Mouse (Mus musculus) thymus, postnatal 0 days (tissue): ENCODE results near the gene Sos1. TPM values are rescaled to one million over a fixed set of nuclear protein-coding genes. Genes with fewer than 3 reads are reported as not detected.
"Not testable (repeated sequence)": the region's sequence is repeated elsewhere in the genome, so short reads cannot be mapped to it uniquely, and the experiment has no call there.

Experiments
- DNase-seq: peaks from one replicate; pipeline ENCODE4 v3.0.0-alpha.2; 2015; ENCODE audit warnings: low spot score
- polyA plus RNA-seq: library from polyadenylated mRNA; unstranded; fragments of >200 nt; fragmentation: Nextera tagmentation; extraction: Ambion mirVana; gene quantifications from 2 replicates; pipeline ENCODE4 v1.2.1, GENCODE M21; 2015

The Sos1 gene
- polyA plus RNA-seq, 1 experiment from 2014 or later, result 3.8 TPM

- no peak for DNase-seq
These were observed 53.4 kb downstream of the Sos1 start for GRCm38 (mm10) chr17:80426901-80427300.

GRCm38 (mm10) chr17:80426171-80426570 is 54.1 kb downstream of the Sos1 start:
- no peak for DNase-seq

GRCm38 (mm10) chr17:80420998-80421397 is 59.3 kb downstream of the Sos1 start:
- DNase-seq, result no peak

GRCm38 (mm10) chr17:80418572-80419210 is 61.6 kb downstream of the Sos1 start:
- DNase-seq, result peak; percentile 8

GRCm38 (mm10) chr17:80411182-80411581 is 69.1 kb downstream of the Sos1 start:
- peak; percentile 18 for DNase-seq

GRCm38 (mm10) chr17:80398243-80398642 is 82.0 kb downstream of the Sos1 start:
- no peak for DNase-seq

GRCm38 (mm10) chr17:80391423-80392403 is 88.5 kb downstream of the Sos1 start:
- peak; percentile 89 for DNase-seq

- no peak for DNase-seq
These were observed 90.2 kb downstream of the Sos1 start for GRCm38 (mm10) chr17:80390024-80390423.

- no peak for DNase-seq
These were observed 94.6 kb downstream of the Sos1 start for GRCm38 (mm10) chr17:80385671-80386070.

GRCm38 (mm10) chr17:80378386-80378785 is 101.9 kb downstream of the Sos1 start:
- not testable (repeated sequence) for DNase-seq

- DNase-seq, result no peak
These were observed 106.5 kb downstream of the Sos1 start for GRCm38 (mm10) chr17:80373726-80374096.

- DNase-seq, result peak; percentile 92
These were observed 107.1 kb downstream of the Sos1 start, which contains the start of gene Gm10190 for GRCm38 (mm10) chr17:80372989-80373725. TSS of gene Gm10190 (minus strand) at chr17:80373541.

- DNase-seq, result no peak
These were observed 111.6 kb downstream of the Sos1 start for GRCm38 (mm10) chr17:80368606-80369005.

- DNase-seq, result no peak
These were observed 113.0 kb downstream of the Sos1 start for GRCm38 (mm10) chr17:80367276-80367675.

GRCm38 (mm10) chr17:80360245-80360644 is 120.0 kb downstream of the Sos1 start:
- no peak for DNase-seq

GRCm38 (mm10) chr17:80347234-80347633 is 133.0 kb downstream of the Sos1 start:
- DNase-seq, result no peak

GRCm38 (mm10) chr17:80346591-80347125 is 133.6 kb downstream of the Sos1 start:
- DNase-seq, result no peak

GRCm38 (mm10) chr17:80345277-80345676 is 135.0 kb downstream of the Sos1 start:
- peak; percentile 26 for DNase-seq
